Mouse (Mus musculus) lung, postnatal 0 days (tissue): Measurements from ENCODE around the gene Hk1. TPM values are rescaled to one million over a fixed set of nuclear protein-coding genes. Genes with fewer than 3 reads are reported as not detected.
A peak's percentile ranks its signal among the peaks of the same experiment; 100 is the strongest.

Experiments
- ATAC-seq: fragments of 200-750 bp; cut with Nextera tagmentation; 2 replicates; pipeline ENCODE4 v1.8.0; 2017; ENCODE audit warnings: moderate library complexity
- DNase-seq: peaks from one replicate; pipeline ENCODE4 v3.0.0-alpha.2; 2016; ENCODE audit warnings: low spot score
- H3K27ac ChIP-seq: fragments of 300-500 bp; sonication (generic); 2 replicates; pipeline ENCODE4 v1.5.1; 2014; ENCODE audit warnings: antibody characterized with exemption, mild to moderate bottlenecking, low read length, mixed read lengths
- H3K27me3 ChIP-seq: fragments of 300-500 bp; sonication (generic); replicated peaks from 2 replicates; pipeline ENCODE4 v1.6.1; 2014; ENCODE audit warnings: low read length, mixed read lengths; ENCODE audit not compliant: insufficient read depth
- H3K36me3 ChIP-seq: fragments of 300-500 bp; sonication (generic); 2 replicates; pipeline ENCODE4 v1.6.1; 2014; ENCODE audit warnings: low read length, mixed read lengths; ENCODE audit not compliant: insufficient read depth
- H3K4me1 ChIP-seq: fragments of 300-500 bp; sonication (generic); 2 replicates; pipeline ENCODE4 v1.6.1; 2014; ENCODE audit warnings: antibody characterized with exemption, low read depth, low read length, mixed read lengths; ENCODE audit not compliant: insufficient read depth
- H3K4me2 ChIP-seq: fragments of 300-500 bp; sonication (generic); replicated peaks from 2 replicates; pipeline ENCODE4 v1.6.1; 2014; ENCODE audit warnings: low read depth, mild to moderate bottlenecking, low read length, moderate library complexity, mixed read lengths
- H3K4me3 ChIP-seq: fragments of 300-500 bp; sonication (generic); 2 replicates; pipeline ENCODE4 v1.5.1; 2014; ENCODE audit warnings: low read depth, low read length
- H3K9ac ChIP-seq: fragments of 300-500 bp; sonication (generic); replicated peaks from 2 replicates; pipeline ENCODE4 v1.6.1; 2014; ENCODE audit warnings: low read depth, mild to moderate bottlenecking
- H3K9me3 ChIP-seq: fragments of 300-500 bp; sonication (generic); 2 replicates; pipeline ENCODE4 v1.6.1; 2016; ENCODE audit warnings: low read length, mixed read lengths
- CTCF ChIP-seq: IDR thresholded peaks from 2 replicates; pipeline ENCODE4 v1.5.1; 2016; ENCODE audit warnings: antibody characterized with exemption, mild to moderate bottlenecking
- EP300 ChIP-seq: IDR thresholded peaks from 2 replicates; pipeline ENCODE4 v1.6.1; 2016; ENCODE audit warnings: antibody characterized with exemption, mild to moderate bottlenecking, control low read depth
- WGBS: fragments of 180-500 bp; shearing (Covaris S2); extraction: QIAGEN DNeasy Blood & Tissue Kit; methylation state at CpG from one replicate; pipeline ENCODE4 v1.1.7; 2014; 5-methylcytosine and 5-hydroxymethylcytosine counted together
- polyA plus RNA-seq: library from polyadenylated mRNA; unstranded; fragments of >200 nt; fragmentation: Nextera tagmentation; extraction: Ambion mirVana; gene quantifications from 2 replicates; pipeline ENCODE4 v1.2.1, GENCODE M21; 2015

Gene Hk1
- polyA plus RNA-seq, 1 experiment from 2014 or later = 25.8 TPM

DNA sequence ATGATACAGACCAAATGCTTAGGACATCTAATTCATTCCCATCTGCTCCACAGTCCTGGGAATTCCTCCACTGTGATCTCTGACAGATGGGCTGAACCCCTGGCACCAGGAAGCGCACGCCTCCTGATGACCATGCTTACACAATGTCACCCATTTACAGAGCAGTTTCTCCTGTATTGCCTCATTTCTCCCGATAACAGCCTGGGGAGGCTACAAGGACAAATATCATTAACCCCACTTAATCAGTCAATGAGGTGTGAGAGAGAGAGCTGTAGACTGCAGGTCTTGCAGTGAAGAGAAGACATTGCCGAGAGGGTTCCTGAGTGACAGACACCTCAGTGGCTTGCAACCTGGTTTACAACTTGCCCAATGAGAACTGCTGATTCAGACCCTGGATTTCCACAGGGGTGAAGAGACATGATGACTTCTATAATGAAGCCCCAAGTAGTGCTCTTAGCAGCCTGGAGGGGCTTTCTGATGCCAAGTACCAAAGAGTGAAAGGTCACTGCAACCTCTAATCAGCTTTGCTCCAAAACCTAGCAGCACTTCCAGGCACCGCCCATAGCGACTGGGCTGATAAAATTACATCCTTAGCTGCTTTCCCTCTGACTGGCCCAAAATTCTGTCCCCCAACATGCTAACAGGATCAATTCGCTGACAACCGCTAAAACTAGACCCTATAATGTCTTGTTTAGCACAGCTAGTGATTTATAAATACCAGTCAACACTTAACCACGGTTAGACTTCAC lies 35.5 kb downstream of the Hk1 start:
- Histone ChIP-seq H3K9me3 (no peaks in the 10 kb centered on the region), H3K9ac (no peak overlapping the region), H3K27ac (no peak overlapping the region), H3K36me3 (no peaks in the 10 kb centered on the region), H3K27me3 (no peaks in the 10 kb centered on the region), H3K4me1 (peaks cover 6% of the 10 kb centered on the region; the same call in 1 of the 2 replicates), H3K4me3 (no peak overlapping the region), H3K4me2 (no peak overlapping the region)
- peak; percentile 55; the same call in 1 of the 2 replicates for TF ChIP-seq EP300
- no peak for TF ChIP-seq CTCF
- peak; percentile 63 for DNase-seq
- no peak for ATAC-seq
- WGBS = 54% methylated on average over 9 of the region's 9 CpGs

DNA sequence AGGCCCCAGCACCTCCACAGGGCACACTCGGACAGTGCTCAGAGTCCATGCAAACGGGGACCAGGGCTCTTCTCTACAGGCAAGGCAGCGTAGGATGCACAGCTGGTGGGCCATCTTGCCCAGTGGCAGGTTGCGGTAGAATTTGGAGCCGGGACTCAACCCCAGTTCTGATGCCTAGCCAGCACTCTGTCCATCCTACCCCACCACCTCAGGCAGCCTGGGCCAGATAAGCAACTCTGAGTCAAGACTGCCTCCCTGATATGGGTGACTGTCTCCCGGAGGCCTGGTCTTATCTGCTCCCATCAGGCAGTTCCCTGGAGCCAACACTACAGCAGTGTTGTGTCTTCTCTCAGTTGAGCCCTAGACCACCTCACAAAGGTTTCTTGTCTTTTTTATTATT lies 37.2 kb downstream of the Hk1 start:
- TF ChIP-seq CTCF (no peak), EP300 (no peak)
- Histone ChIP-seq H3K4me2 (no peak overlapping the region), H3K9ac (no peak overlapping the region), H3K4me1 (peaks cover 9% of the 10 kb centered on the region; the same call in 1 of the 2 replicates), H3K27ac (no peak overlapping the region), H3K9me3 (no peaks in the 10 kb centered on the region), H3K27me3 (no peaks in the 10 kb centered on the region), H3K36me3 (no peaks in the 10 kb centered on the region), H3K4me3 (no peak overlapping the region)
- DNase-seq (no peak), ATAC-seq (no peak)
- WGBS = 87% methylated on average over 6 of the region's 6 CpGs

DNA sequence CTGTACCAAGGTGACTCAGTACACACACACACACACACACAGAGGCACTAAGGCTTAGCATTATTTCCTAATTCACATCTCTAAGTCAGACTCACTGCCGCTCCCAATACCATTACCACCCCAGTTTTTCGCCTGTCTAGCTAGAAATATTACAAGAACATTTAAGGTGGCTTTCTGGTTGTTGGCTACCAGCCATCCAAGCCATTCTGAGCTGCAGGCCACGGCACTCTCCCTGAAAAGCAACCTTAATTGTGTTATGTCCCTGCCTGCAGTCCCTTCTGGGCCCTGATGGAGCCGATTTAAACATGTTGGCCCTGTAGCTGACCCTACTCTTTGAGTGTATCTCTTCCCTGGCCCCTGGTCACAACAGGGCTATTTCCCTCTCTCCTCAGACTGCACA lies 37.8 kb downstream of the Hk1 start:
- ATAC-seq = no peak
- no peak overlapping the region for H3K9ac ChIP-seq
- H3K27ac ChIP-seq = no peak overlapping the region
- no peak overlapping the region for H3K4me2 ChIP-seq
- H3K9me3 ChIP-seq = no peaks in the 10 kb centered on the region
- WGBS = 81% methylated on average over 4 of the region's 4 CpGs
- H3K4me1 ChIP-seq = peaks cover 9% of the 10 kb centered on the region; the same call in 1 of the 2 replicates
- no peak overlapping the region for H3K4me3 ChIP-seq
- no peaks in the 10 kb centered on the region for H3K27me3 ChIP-seq
- no peak for DNase-seq
- TF ChIP-seq EP300 (no peak), CTCF (no peak)
- H3K36me3 ChIP-seq = no peaks in the 10 kb centered on the region

DNA sequence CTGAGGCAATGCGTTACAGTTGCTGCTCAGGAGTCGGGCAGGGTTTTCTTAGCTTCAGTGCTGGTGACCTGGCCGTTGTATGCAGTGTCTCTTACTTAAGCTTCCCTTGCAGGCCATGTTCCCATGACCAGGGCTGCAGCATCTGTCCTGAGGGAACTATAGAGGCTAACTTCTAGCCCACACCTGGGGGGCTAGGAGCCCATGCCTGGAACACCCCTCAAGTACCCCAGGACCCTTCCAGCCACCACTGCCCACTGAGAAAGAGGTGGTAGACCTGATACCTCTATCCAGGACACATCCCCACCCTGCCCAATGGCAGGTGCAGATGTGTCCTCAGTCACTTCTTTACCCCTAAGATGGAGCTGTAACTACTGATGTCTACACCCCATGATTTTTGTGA lies 38.7 kb downstream of the Hk1 start:
- no peak for TF ChIP-seq CTCF
- TF ChIP-seq EP300 = no peak

DNA sequence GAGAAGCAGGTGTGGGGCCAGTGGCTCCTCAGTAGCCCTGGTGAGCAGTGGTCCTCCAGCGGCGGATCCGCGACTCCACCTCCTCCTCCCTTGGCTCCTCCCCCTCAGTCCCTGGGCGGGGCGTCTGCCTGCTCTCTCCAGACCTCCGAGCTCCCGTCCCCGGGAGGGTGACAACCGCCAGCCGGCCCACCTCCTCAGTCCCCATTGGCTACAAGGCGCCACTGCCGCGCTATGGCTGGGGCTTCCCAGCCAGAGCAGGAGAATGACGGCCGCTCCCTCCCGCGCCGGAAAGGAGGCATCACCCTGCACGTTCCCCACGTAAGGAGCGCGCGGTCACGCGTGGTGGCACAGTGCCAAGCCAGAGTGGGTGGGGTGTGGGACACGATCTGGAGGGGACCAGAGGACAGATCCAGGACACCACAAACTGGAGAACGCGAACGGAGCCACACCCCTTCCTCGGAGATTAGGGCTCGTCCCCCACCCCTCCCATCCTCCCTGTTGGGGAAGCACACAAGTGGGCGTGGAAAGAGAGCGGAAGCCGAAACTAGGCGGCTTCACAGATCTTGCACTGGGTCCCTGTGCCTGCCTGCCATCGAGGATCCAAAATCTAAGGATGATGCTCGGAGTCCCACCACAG lies 39.5 kb downstream of the Hk1 start:
- Histone ChIP-seq H3K27me3 (no peaks in the 10 kb centered on the region), H3K9ac (peak overlapping the region; percentile 41), H3K36me3 (no peaks in the 10 kb centered on the region), H3K4me1 (peaks cover 9% of the 10 kb centered on the region; the same call in 1 of the 2 replicates), H3K4me2 (peak overlapping the region; percentile 83), H3K27ac (peak overlapping the region; percentile 86), H3K9me3 (no peaks in the 10 kb centered on the region), H3K4me3 (peak overlapping the region; percentile 68)
- ATAC-seq (peak; percentile 97), DNase-seq (peak; percentile 98)
- TF ChIP-seq CTCF (no peak), EP300 (no peak; the same call in 1 of the 2 replicates)
- 2% methylated on average over 38 of the region's 38 CpGs for WGBS

More for the DNA sequence above, 38.7 kb downstream of the Hk1 start:
- H3K4me2 ChIP-seq = peak overlapping the region; percentile 83
- H3K9ac ChIP-seq = peak overlapping the region; percentile 33
- 19% methylated on average over 3 of the region's 3 CpGs for WGBS
- ATAC-seq (no peak), DNase-seq (no peak)
- no peaks in the 10 kb centered on the region for H3K36me3 ChIP-seq
- H3K27me3 ChIP-seq = no peaks in the 10 kb centered on the region
- H3K27ac ChIP-seq = peak overlapping the region; percentile 86
- peaks cover 9% of the 10 kb centered on the region; the same call in 1 of the 2 replicates for H3K4me1 ChIP-seq
- no peaks in the 10 kb centered on the region for H3K9me3 ChIP-seq
- peak overlapping the region; percentile 68 for H3K4me3 ChIP-seq

DNA sequence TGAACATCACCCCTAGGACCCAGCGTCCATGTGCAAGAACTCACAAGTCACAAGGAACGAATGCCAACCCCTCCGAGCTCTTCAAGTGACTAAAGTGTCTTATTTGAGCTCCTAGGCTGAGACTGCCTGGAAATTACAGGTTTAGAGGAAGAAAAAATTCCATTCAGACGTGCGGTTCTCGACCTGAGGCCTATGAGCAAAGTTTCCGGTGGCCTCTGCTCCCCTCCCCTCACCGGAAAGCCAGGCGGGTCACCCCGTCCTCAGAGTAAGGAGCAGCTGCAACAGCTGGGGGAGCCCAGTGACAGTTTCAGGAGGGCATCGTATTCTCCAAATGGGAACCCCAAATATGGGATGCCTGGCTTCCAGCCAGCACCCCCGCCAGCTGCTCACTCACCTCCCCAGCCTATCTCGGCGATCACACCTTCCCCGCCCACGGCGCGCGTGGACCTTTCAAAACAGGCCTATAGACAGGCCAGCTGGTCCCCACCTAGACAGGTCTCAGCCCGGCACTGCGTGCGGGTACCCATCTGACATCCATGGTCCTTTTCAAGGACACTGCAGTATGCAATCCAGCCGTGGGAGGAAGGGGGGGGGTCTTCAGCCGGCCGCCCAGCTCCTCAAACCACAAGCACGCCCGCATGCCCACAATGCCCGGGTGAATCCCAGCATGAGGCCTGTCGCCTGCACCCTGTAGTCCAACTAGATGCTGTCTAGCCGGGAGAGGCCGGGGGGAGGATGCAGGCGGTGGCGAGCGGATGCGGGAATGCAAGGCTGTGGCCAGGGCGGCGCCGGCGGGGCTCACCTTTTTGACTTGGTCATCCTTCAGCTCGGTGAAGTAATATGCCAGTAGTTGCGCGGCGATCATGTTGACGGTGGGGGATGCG lies 40.3 kb downstream of the Hk1 start:
- H3K9ac ChIP-seq = peak overlapping the region; percentile 41
- TF ChIP-seq CTCF (peak; percentile 0; the same call in 1 of the 2 replicates), EP300 (no peak)
- peak overlapping the region; percentile 86 for H3K27ac ChIP-seq
- H3K4me1 ChIP-seq = peaks cover 9% of the 10 kb centered on the region; the same call in 1 of the 2 replicates
- ATAC-seq = peak; percentile 25
- H3K36me3 ChIP-seq = no peaks in the 10 kb centered on the region
- peak overlapping the region; percentile 83 for H3K4me2 ChIP-seq
- H3K9me3 ChIP-seq = no peaks in the 10 kb centered on the region
- no peaks in the 10 kb centered on the region for H3K27me3 ChIP-seq
- peak; percentile 48 for DNase-seq
- under 1% methylated on average over 44 of the region's 45 CpGs for WGBS
- H3K4me3 ChIP-seq = peak overlapping the region; percentile 68
